Mouse (Mus musculus) cortical plate, adult 2 months (tissue): ENCODE data around the gene Fgfr2. TPM values are rescaled to one million over a fixed set of nuclear protein-coding genes. Genes with fewer than 3 reads are reported as not detected.

Experiments used
- H3K27ac ChIP-seq: fragments of 200-500 bp; 2 replicates; pipeline ENCODE4 v1.5.1; 2012; ENCODE audit warnings: low read length, control low read depth, inconsistent platforms; ENCODE audit not compliant: insufficient read depth
- H3K4me1 ChIP-seq: fragments of 200-500 bp; 2 replicates; pipeline ENCODE4 v1.6.1; 2011; ENCODE audit warnings: low read length; ENCODE audit not compliant: control insufficient read depth, insufficient read depth
- H3K4me3 ChIP-seq: fragments of 200-500 bp; 2 replicates; pipeline ENCODE4 v1.5.1; 2011; ENCODE audit warnings: mild to moderate bottlenecking, low read length, control low read depth; ENCODE audit not compliant: insufficient read depth
- CTCF ChIP-seq: fragments of 200-500 bp; IDR thresholded peaks from 2 replicates; pipeline ENCODE4 v1.5.1; 2011; ENCODE audit warnings: mild to moderate bottlenecking, control low read depth, low read length; ENCODE audit not compliant: insufficient read depth; ENCODE audit errors: extremely low read depth
- POLR2A ChIP-seq: fragments of 200-500 bp; IDR thresholded peaks from 2 replicates; pipeline ENCODE4 v1.6.1; 2011; ENCODE audit warnings: mild to moderate bottlenecking, low read length, control low read depth; ENCODE audit not compliant: insufficient read depth; ENCODE audit errors: extremely low read depth
- polyA plus RNA-seq: library from polyadenylated mRNA; depleted of rRNA; stranded (reverse); fragments of >200 nt; gene quantifications from 2 replicates; pipeline ENCODE4 v1.2.3, GENCODE M21; 2012

The Fgfr2 gene
- polyA plus RNA-seq, 1 experiment = 50.4 TPM

GRCm38 (mm10) chr7:131345856-131346541, 1777.2 kb downstream of the Fgfr2 start:
- H3K4me3 ChIP-seq = no peak overlapping the region
- no peaks in the 10 kb centered on the region for H3K4me1 ChIP-seq
- no peak overlapping the region for H3K27ac ChIP-seq
- TF ChIP-seq POLR2A = no peak
- TF ChIP-seq CTCF = no peak

- Histone ChIP-seq H3K4me1 (no peaks in the 10 kb centered on the region), H3K27ac (no peak overlapping the region), H3K4me3 (no peak overlapping the region)
- TF ChIP-seq CTCF (no peak), POLR2A (no peak)
These were observed 1785.6 kb downstream of the Fgfr2 start for GRCm38 (mm10) chr7:131337502-131338068.

- TF ChIP-seq CTCF (no peak), POLR2A (no peak)
- Histone ChIP-seq H3K4me1 (no peaks in the 10 kb centered on the region), H3K27ac (no peak within 1 kb of the TSS), H3K4me3 (no peak within 1 kb of the TSS)
These were observed 1789.6 kb downstream of the Fgfr2 start, which contains the start of gene Fam24a for GRCm38 (mm10) chr7:131333564-131333963. Fam24a (plus strand) TSS chr7:131333864.

GRCm38 (mm10) chr7:131331688-131332087, 1791.5 kb downstream of the Fgfr2 start:
- no peak for TF ChIP-seq POLR2A

DNA sequence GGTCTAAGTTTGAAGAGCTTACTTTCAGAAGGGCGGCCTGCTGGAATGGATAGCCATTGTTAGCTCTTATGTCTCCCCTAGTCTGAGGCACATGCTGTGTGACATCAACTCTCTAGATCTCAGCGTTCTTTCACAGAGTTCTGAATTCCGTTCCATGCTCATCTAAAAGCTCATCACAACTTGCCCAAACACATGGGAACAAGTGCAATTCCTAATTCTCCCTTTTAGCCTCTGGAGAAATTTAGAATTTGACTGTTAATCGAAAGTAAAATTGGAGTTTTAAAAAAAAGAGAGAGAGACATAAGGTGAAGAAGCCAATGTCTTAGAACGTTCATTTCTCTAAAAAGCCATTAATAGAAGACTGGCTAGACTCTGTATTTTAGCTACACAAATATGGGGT, 1793.7 kb downstream of the Fgfr2 start, which contains the start of gene Fam24b:
Gene Fam24b, minus strand, starts transcription at position 101 of the 400 bp plus-strand sequence.
- Histone ChIP-seq H3K4me3 (no peak within 1 kb of the TSS), H3K4me1 (no peaks in the 10 kb centered on the region), H3K27ac (no peak within 1 kb of the TSS)
- TF ChIP-seq CTCF = no peak
- no peak for TF ChIP-seq POLR2A

More at GRCm38 (mm10) chr7:131331688-131332087, 1791.5 kb downstream of the Fgfr2 start:
- no peak overlapping the region for H3K4me3 ChIP-seq
- H3K27ac ChIP-seq = no peak overlapping the region
- H3K4me1 ChIP-seq = no peaks in the 10 kb centered on the region

- Histone ChIP-seq H3K4me1 (no peaks in the 10 kb centered on the region), H3K27ac (no peak overlapping the region), H3K4me3 (no peak overlapping the region)
- no peak for TF ChIP-seq CTCF
- no peak for TF ChIP-seq POLR2A
These were observed 1796.1 kb downstream of the Fgfr2 start for GRCm38 (mm10) chr7:131327054-131327453.

DNA sequence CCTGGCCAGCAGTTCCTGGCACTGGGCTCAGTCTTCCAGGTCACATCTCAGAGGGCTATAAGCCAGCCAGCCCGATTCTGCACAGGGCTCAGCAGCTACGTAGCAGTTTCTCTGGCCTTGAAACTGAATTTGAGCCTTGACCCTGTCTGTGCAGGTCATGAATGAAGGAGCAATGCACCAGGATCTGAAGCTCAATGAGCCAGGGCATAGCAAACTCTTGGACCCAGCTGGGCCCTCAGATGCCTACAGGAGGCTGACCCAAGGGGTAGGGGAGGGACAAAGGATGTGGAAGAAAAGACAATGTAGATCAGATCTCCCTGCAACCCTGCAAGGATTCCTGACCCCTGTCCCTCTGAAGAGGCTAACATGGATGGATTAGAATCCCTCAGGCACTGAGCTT, 1801.0 kb downstream of the Fgfr2 start, which contains the start of gene Cuzd1:
Gene Cuzd1, minus strand, starts transcription at position 101 of the 400 bp plus-strand sequence.
- no peak within 1 kb of the TSS for H3K27ac ChIP-seq
- TF ChIP-seq CTCF (no peak), POLR2A (no peak)
- no peaks in the 10 kb centered on the region for H3K4me1 ChIP-seq

GRCm38 (mm10) chr7:131318340-131318739, 1804.8 kb downstream of the Fgfr2 start:
- TF ChIP-seq POLR2A (no peak), CTCF (no peak)
- H3K4me3 ChIP-seq = no peak overlapping the region
- H3K4me1 ChIP-seq = no peaks in the 10 kb centered on the region
- no peak overlapping the region for H3K27ac ChIP-seq

More for the DNA sequence above, 1801.0 kb downstream of the Fgfr2 start, which contains the start of gene Cuzd1:
- H3K4me3 ChIP-seq = no peak within 1 kb of the TSS

- TF ChIP-seq CTCF = no peak
- TF ChIP-seq POLR2A = no peak
- no peak overlapping the region for H3K27ac ChIP-seq
- no peak overlapping the region for H3K4me3 ChIP-seq
- H3K4me1 ChIP-seq = no peaks in the 10 kb centered on the region
These were observed 1805.6 kb downstream of the Fgfr2 start for GRCm38 (mm10) chr7:131317587-131317986.

- Histone ChIP-seq H3K4me1 (no peaks in the 10 kb centered on the region), H3K4me3 (no peak overlapping the region), H3K27ac (no peak overlapping the region)
- TF ChIP-seq POLR2A = no peak
- TF ChIP-seq CTCF = no peak
These were observed 1808.7 kb downstream of the Fgfr2 start for GRCm38 (mm10) chr7:131314493-131314892.
